Mouse (Mus musculus): ENCODE results near the gene Epas1.

DNA sequence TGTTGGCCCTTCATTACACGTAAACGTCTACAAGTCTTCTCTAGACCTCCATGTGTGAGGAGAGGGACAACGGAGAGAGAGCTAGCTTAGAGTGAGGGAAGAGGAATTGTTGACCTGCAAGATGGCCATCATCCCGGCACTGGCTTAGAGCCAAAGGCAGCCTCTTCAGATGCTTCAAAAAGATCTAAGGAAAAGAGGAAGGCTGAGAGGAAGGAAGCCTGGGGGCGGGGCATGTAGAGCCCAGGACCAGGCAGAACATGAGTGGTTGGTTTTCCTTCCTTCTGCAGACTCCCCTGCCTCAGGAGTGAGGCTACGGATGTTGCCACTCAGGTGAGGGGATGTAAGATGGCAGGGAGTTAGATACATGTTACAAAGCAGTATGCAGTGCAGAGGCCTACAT is 34.8 kb downstream of the Epas1 start:
- no peak for TF ChIP-seq CTCF (IDR thresholded peaks at IDR 0.05; ENCODE audit: control insufficient read depth, insufficient read depth, low read length)
- TF ChIP-seq POLR2A (IDR thresholded peaks at IDR 0.05; ENCODE audit: borderline replicate concordance, control insufficient read depth, low read depth, low read length), result no peak

Measured in bone marrow, adult 2 months (tissue).